In the genomic region with DNA sequence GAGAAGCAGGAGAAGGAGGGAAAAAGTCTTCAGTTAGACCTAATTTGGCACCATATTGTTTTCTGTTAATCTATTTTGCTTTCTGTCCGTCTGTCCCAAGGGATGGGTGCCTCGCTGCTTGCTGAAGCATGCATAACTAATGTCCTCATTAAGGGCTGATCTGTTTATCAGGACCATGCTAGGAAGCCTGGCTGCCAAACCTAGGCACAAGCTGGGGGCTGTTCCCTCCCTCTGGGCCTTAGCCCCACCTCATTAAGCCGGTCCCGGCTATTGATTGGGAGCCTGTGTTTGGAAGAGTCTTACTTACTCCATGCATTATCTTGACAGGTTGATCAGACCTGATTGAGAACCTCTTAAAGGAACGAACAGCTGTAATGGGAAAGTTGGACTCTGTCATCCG, we compare ENCODE assay signal across 21 mouse cellular contexts.
DNase-seq lines count a peak whose midpoint lies in the region; ATAC-seq lines count a peak whose summit lies in the region.
"Had no signal": no experiment of that assay in that cellular context is flagged by ENCODE, and none has a peak within 500 bp of the region (broad histone marks: within the 10 kb centered on the region; RNA-seq: fewer than 3 reads in every experiment).

No protein-coding gene starts in this region.

- H3K27ac ChIP-seq in embryonic facial prominence, embryonic 14.5 days (replicated peaks; ENCODE audit: low read depth, low read length) = no peak overlapping the region
- H3K27ac ChIP-seq in embryonic facial prominence, embryonic 10.5 days (replicated peaks) = no peak overlapping the region
- H3K27ac ChIP-seq in hindbrain, embryonic 13.5 days = no peak overlapping the region
- no peak overlapping the region; the same call in 1 of the 2 replicates for H3K27ac ChIP-seq in neural tube, embryonic 14.5 days (ENCODE audit: low read depth, low read length)
- H3K27ac ChIP-seq in liver, embryonic 12.5 days = no peak overlapping the region
- H3K27ac ChIP-seq: forebrain, embryonic 12.5 days; layer of hippocampus, adult 2 months; limb, embryonic 13.5 days; liver, embryonic 15.5 days had no signal

- no peak overlapping the region for H3K4me2 ChIP-seq in embryonic facial prominence, embryonic 14.5 days (ENCODE audit: low read depth, low read length)
- no peak overlapping the region for H3K4me2 ChIP-seq in hindbrain, embryonic 13.5 days
- no peak overlapping the region for H3K4me2 ChIP-seq in neural tube, embryonic 14.5 days (ENCODE audit: low read depth, low read length)
- no peak overlapping the region for H3K4me2 ChIP-seq in liver, embryonic 12.5 days
- H3K4me2 ChIP-seq: forebrain, embryonic 12.5 days; heart, embryonic 12.5 days; limb, embryonic 13.5 days; liver, embryonic 15.5 days had no signal

- H3K9ac ChIP-seq in embryonic facial prominence, embryonic 14.5 days (ENCODE audit: low read depth, low read length) = no peak overlapping the region
- no peak overlapping the region for H3K9ac ChIP-seq in hindbrain, embryonic 13.5 days
- no peak overlapping the region for H3K9ac ChIP-seq in neural tube, embryonic 14.5 days (replicated peaks; ENCODE audit: low read depth, low read length)
- no peak overlapping the region for H3K9ac ChIP-seq in liver, embryonic 12.5 days
- H3K9ac ChIP-seq: forebrain, embryonic 12.5 days; heart, embryonic 12.5 days; limb, embryonic 13.5 days; liver, embryonic 15.5 days had no signal

- H3K27me3 ChIP-seq in embryonic facial prominence, embryonic 14.5 days (replicated peaks; ENCODE audit: control insufficient read depth, insufficient read depth, low read length) = no peaks in the 10 kb centered on the region
- no peaks in the 10 kb centered on the region for H3K27me3 ChIP-seq in embryonic facial prominence, embryonic 10.5 days (replicated peaks; ENCODE audit: low read depth, poor library complexity, severe bottlenecking)
- H3K27me3 ChIP-seq in hindbrain, embryonic 13.5 days = no peaks in the 10 kb centered on the region
- H3K27me3 ChIP-seq in neural tube, embryonic 14.5 days (ENCODE audit: control insufficient read depth, insufficient read depth, low read length) = no peaks in the 10 kb centered on the region
- H3K27me3 ChIP-seq in liver, embryonic 12.5 days (replicated peaks) = no peaks in the 10 kb centered on the region
- H3K27me3 ChIP-seq: heart, embryonic 12.5 days; limb, embryonic 13.5 days; liver, embryonic 15.5 days had no signal

- no peaks in the 10 kb centered on the region for H3K4me1 ChIP-seq in embryonic facial prominence, embryonic 14.5 days (ENCODE audit: control insufficient read depth, insufficient read depth, low read length)
- peaks cover 41% of the 10 kb centered on the region for H3K4me1 ChIP-seq in embryonic facial prominence, embryonic 10.5 days
- H3K4me1 ChIP-seq in hindbrain, embryonic 13.5 days (replicated peaks) = peaks cover 26% of the 10 kb centered on the region
- H3K4me1 ChIP-seq in neural tube, embryonic 14.5 days (ENCODE audit: control insufficient read depth, insufficient read depth, low read length) = 0 out of 2 replicates have a peak, but pooled peaks cover 9% of the 10 kb centered on the region
- 0 out of 2 replicates have a peak, but pooled peaks cover 7% of the 10 kb centered on the region for H3K4me1 ChIP-seq in liver, embryonic 12.5 days
- H3K4me1 ChIP-seq: liver, embryonic 15.5 days had no signal

- H3K9me3 ChIP-seq in embryonic facial prominence, embryonic 14.5 days (ENCODE audit: control insufficient read depth, low read length) = no peaks in the 10 kb centered on the region
- no peaks in the 10 kb centered on the region for H3K9me3 ChIP-seq in embryonic facial prominence, embryonic 10.5 days
- H3K9me3 ChIP-seq in hindbrain, embryonic 13.5 days = no peaks in the 10 kb centered on the region
- no peaks in the 10 kb centered on the region for H3K9me3 ChIP-seq in neural tube, embryonic 14.5 days (ENCODE audit: control insufficient read depth, low read length)
- no peaks in the 10 kb centered on the region for H3K9me3 ChIP-seq in liver, embryonic 12.5 days (replicated peaks)
- H3K9me3 ChIP-seq: forebrain, embryonic 12.5 days; heart, embryonic 12.5 days; limb, embryonic 13.5 days; liver, embryonic 15.5 days had no signal

- no peak overlapping the region for H3K4me3 ChIP-seq in embryonic facial prominence, embryonic 14.5 days (ENCODE audit: low read depth, low read length)
- no peak overlapping the region for H3K4me3 ChIP-seq in embryonic facial prominence, embryonic 10.5 days
- no peak overlapping the region for H3K4me3 ChIP-seq in hindbrain, embryonic 13.5 days
- no peak overlapping the region for H3K4me3 ChIP-seq in neural tube, embryonic 14.5 days (ENCODE audit: low read depth, low read length)
- no peak overlapping the region for H3K4me3 ChIP-seq in liver, embryonic 12.5 days
- H3K4me3 ChIP-seq: forebrain, embryonic 12.5 days; heart, embryonic 12.5 days; layer of hippocampus, adult 2 months; limb, embryonic 13.5 days; liver, embryonic 15.5 days had no signal

- DNase-seq in embryonic facial prominence, embryonic 14.5 days (ENCODE audit: low spot score) = peak; percentile 60
- no peak for DNase-seq in embryonic facial prominence, embryonic 10.5 days (ENCODE audit: low spot score)
- peak; percentile 14 for DNase-seq in Muller cell, postnatal 12 days (ENCODE audit: inconsistent ontology term)
- no peak for DNase-seq in frontal cortex, adult 2 months (ENCODE audit: extremely low spot score in 1 of 2, low spot score in 1 of 2)
- DNase-seq: cerebellum, adult 8-10 months; heart, adult 11 months; heart, postnatal 14 days; kidney, adult 8-10 months; kidney, postnatal 14 days; layer of hippocampus, postnatal 36 days; right cerebral cortex, adult 18-20 months; thymus, postnatal 36 days had no signal

- WGBS in embryonic facial prominence, embryonic 14.5 days = 37% methylated on average over 6 of the region's 6 CpGs
- 42% methylated on average over 6 of the region's 6 CpGs for WGBS in embryonic facial prominence, embryonic 10.5 days
- WGBS in hindbrain, embryonic 13.5 days = 35% methylated on average over 6 of the region's 6 CpGs
- 22% methylated on average over 6 of the region's 6 CpGs for WGBS in neural tube, embryonic 14.5 days
- WGBS in liver, embryonic 12.5 days (ENCODE audit: insufficient replicate concordance) = 59% methylated on average over 6 of the region's 6 CpGs

- no peak; the same call in 1 of the 2 replicates for ATAC-seq in embryonic facial prominence, embryonic 14.5 days (ENCODE audit: low read depth)
- ATAC-seq in hindbrain, embryonic 13.5 days (ENCODE audit: low FRiP score) = peak; percentile 62; the same call in 1 of the 2 replicates
- peak; percentile 60; the same call in 1 of the 2 replicates for ATAC-seq in neural tube, embryonic 14.5 days (ENCODE audit: low read depth)
- no peak for ATAC-seq in liver, embryonic 12.5 days

- no peaks in the 10 kb centered on the region; the same call in 1 of the 2 replicates for H3K36me3 ChIP-seq in embryonic facial prominence, embryonic 14.5 days (ENCODE audit: control insufficient read depth, insufficient read depth, low read length)
- H3K36me3 ChIP-seq in embryonic facial prominence, embryonic 10.5 days (replicated peaks) = peaks cover 56% of the 10 kb centered on the region
- no peaks in the 10 kb centered on the region for H3K36me3 ChIP-seq in hindbrain, embryonic 13.5 days
- no peaks in the 10 kb centered on the region for H3K36me3 ChIP-seq in neural tube, embryonic 14.5 days (ENCODE audit: control insufficient read depth, insufficient read depth, low read length)
- no peaks in the 10 kb centered on the region for H3K36me3 ChIP-seq in liver, embryonic 12.5 days
- H3K36me3 ChIP-seq: forebrain, embryonic 12.5 days; G1E; heart, embryonic 12.5 days; liver, embryonic 15.5 days had no signal

Comparison
In these comparisons a context has a peak if more than half of its experiments do, and no peak if none do; other contexts are left out.
1. DNase-seq: peak in embryonic facial prominence, embryonic 14.5 days (single experiment) and Muller cell, postnatal 12 days (single experiment); none in embryonic facial prominence, embryonic 10.5 days (single experiment) and frontal cortex, adult 2 months (0 of 2).
2. ATAC-seq: peak in hindbrain, embryonic 13.5 days (single experiment) and neural tube, embryonic 14.5 days (single experiment); none in embryonic facial prominence, embryonic 14.5 days (single experiment) and liver, embryonic 12.5 days (single experiment).